Mouse (Mus musculus) kidney, adult 2 months (tissue): ENCODE results near the gene Fermt2. TPM values are rescaled to one million over a fixed set of nuclear protein-coding genes. Genes with fewer than 3 reads are reported as not detected.

Source experiments
- DNase-seq: peaks from one replicate; pipeline ENCODE4 v3.0.0; 2021
- H3K27ac ChIP-seq: fragments of 200-500 bp; 2 replicates; pipeline ENCODE4 v1.5.1; 2012; ENCODE audit warnings: low read depth, low read length, control low read depth, inconsistent platforms; ENCODE audit not compliant: insufficient read depth
- H3K27me3 ChIP-seq: fragments of 200-500 bp; replicated peaks from 2 replicates; pipeline ENCODE4 v1.6.1; 2012; ENCODE audit warnings: mild to moderate bottlenecking, moderate library complexity, low read length, inconsistent platforms; ENCODE audit not compliant: control insufficient read depth, insufficient read depth
- H3K36me3 ChIP-seq: fragments of 200-500 bp; 2 replicates; pipeline ENCODE4 v1.6.1; 2012; ENCODE audit warnings: mild to moderate bottlenecking, moderate library complexity, low read length, inconsistent platforms; ENCODE audit not compliant: control insufficient read depth, insufficient read depth
- H3K4me1 ChIP-seq: fragments of 200-500 bp; 2 replicates; pipeline ENCODE4 v1.6.1; 2011; ENCODE audit warnings: low read length; ENCODE audit not compliant: control insufficient read depth, insufficient read depth
- H3K4me3 ChIP-seq: fragments of 200-500 bp; 2 replicates; pipeline ENCODE4 v1.5.1; 2011; ENCODE audit warnings: mild to moderate bottlenecking, low read depth, low read length, control low read depth; ENCODE audit not compliant: insufficient read depth
- CTCF ChIP-seq: fragments of 200-500 bp; conservative IDR thresholded peaks from 2 replicates; pipeline ENCODE4 v1.5.1; 2011; ENCODE audit warnings: low read depth, mild to moderate bottlenecking, control low read depth, low read length, moderate library complexity, mixed read lengths; ENCODE audit not compliant: insufficient read depth, insufficient read length
- POLR2A ChIP-seq: fragments of 200-500 bp; IDR thresholded peaks from one replicate; pipeline ENCODE4 v1.6.1; 2011; ENCODE audit warnings: low read depth, low read length, control low read depth
- WGBS: fragments of 180-500 bp; shearing (Covaris S2); methylation state at CpG from one replicate; pipeline ENCODE4 v1.1.7; 2018; 5-methylcytosine and 5-hydroxymethylcytosine counted together
- polyA plus RNA-seq: library from polyadenylated mRNA; depleted of rRNA; stranded (reverse); fragments of >200 nt; gene quantifications from 2 replicates; pipeline ENCODE4 v1.2.3, GENCODE M21; 2012

Gene Fermt2
- polyA plus RNA-seq, 1 experiment = 47.2 TPM

DNA sequence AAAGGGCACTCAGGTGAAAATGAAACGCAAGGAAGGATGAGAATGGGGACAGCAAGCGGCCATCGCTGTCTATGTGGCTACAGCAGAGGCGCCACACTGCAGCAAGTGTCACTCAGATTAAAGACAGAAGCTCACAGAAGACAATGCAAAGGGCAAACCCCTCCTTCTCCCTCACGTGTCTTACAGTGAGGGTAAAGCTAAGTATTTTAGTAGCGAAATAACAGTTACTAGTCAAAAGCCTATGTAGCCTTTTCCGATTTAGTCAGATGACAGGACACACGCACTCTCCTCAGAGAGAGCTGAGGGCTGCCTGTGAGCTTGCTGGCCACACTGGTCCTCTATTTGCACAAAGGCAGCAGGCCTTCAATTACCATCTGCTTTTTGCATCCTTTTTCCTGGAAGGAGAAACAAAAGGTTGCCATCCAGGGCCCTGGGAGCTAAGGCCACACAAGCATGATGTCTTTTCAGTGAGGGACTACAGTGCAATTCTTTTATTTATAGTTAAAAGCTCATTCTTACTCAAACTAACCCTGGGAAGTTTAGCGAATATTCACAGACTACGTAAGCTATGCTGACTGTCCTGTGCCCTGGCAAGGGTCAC lies 66.9 kb downstream of the Fermt2 start:
- no peak for DNase-seq
- peak overlapping the region; percentile 89 for H3K27ac ChIP-seq
- H3K4me3 ChIP-seq = no peak overlapping the region
- peaks cover 10% of the 10 kb centered on the region for H3K4me1 ChIP-seq
- 65% methylated on average over 10 of the region's 10 CpGs for WGBS
- H3K36me3 ChIP-seq = peaks cover 24% of the 10 kb centered on the region
- TF ChIP-seq POLR2A = no peak
- TF ChIP-seq CTCF = no peak
- no peaks in the 10 kb centered on the region for H3K27me3 ChIP-seq

DNA sequence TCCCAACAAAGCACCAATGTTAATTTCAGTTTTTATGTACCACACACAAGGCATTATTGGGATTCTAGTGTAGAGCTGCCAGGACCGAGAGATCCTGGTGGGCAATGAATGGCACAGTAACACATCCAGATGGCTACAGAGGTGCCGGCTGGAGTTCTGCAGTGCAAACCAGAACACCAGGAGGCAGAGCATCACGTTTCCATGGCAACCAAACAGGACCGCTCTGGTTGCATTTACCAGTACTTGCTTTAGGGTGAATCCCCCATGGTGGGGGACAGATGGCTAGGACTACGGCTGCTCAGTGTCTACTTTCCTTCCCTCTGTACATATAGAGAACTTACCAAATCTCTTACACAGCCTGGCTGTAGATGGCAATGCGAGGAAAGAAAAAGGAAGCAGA lies 67.5 kb downstream of the Fermt2 start:
- Histone ChIP-seq H3K4me3 (no peak overlapping the region), H3K36me3 (peaks cover 24% of the 10 kb centered on the region)

DNA sequence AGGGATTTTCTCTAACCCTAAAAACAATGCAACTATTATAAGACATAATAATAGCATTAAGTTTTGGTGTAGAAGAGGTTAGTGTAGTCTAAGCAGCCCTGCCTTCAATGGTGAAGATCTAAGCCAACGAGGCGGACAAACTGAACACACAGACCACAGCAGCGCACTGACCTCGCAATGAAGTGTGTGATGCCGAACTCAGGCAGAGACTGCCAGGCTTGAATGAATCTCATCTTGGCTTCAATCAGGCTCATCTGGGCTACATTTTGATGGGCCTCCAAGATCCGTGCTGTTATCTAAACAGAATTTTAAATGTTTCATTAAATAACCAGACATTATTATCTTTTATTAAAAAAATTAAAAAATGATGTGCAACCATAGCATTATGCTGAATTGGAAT lies 68.0 kb downstream of the Fermt2 start:
- 90% methylated on average over 6 of the region's 6 CpGs for WGBS
- H3K36me3 ChIP-seq = peaks cover 24% of the 10 kb centered on the region

More for the DNA sequence above, 67.5 kb downstream of the Fermt2 start:
- DNase-seq = no peak
- WGBS = 73% methylated on average over 6 of the region's 6 CpGs
- TF ChIP-seq CTCF = no peak
- TF ChIP-seq POLR2A = no peak
- peaks cover 10% of the 10 kb centered on the region for H3K4me1 ChIP-seq
- no peaks in the 10 kb centered on the region for H3K27me3 ChIP-seq
- H3K27ac ChIP-seq = no peak overlapping the region

DNA sequence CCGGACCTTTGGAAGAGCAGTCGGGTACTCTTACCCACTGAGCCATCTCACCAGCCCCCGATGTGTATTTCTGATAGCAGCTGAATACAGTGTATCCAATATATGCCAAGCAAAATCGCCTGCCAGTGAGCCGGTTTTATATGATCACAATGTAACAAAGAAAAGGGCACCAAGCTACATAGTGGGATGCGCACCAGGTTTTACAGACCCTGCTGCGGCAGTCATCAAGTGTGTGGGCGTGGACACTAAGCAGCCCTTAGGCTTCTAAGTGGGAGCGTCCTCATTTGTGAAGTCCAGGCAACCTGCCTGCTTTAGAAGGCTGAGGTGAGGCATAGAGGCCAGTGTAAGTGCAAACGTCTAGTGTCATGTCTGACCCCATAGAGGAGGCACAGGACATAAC lies 69.4 kb downstream of the Fermt2 start:
- no peak for TF ChIP-seq POLR2A
- no peak for TF ChIP-seq CTCF
- 90% methylated on average over 10 of the region's 10 CpGs for WGBS

More for the DNA sequence above, 68.0 kb downstream of the Fermt2 start:
- no peak overlapping the region for H3K27ac ChIP-seq
- no peak for DNase-seq
- no peak overlapping the region for H3K4me3 ChIP-seq
- peaks cover 10% of the 10 kb centered on the region for H3K4me1 ChIP-seq
- no peaks in the 10 kb centered on the region for H3K27me3 ChIP-seq
- TF ChIP-seq CTCF = no peak
- TF ChIP-seq POLR2A = no peak

DNA sequence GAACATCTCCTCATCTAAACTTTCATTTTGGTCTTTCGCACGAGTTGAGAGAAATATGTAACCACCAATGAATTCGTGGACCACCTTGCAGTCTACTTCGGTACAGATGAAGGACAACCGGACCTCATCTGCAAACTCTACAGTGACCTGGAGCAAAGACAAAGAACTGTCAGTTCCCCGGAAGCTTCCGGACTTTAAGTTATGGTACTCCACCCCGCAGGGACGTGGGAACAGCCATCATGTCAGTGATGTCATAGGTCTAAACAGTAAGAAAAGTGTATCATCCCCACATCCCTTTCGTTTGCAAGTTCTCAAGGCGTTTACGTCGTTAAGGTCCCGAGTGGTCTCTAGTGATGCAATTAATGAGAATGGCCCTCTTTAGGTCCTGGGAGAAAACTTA lies 70.0 kb downstream of the Fermt2 start:
- Histone ChIP-seq H3K4me1 (peaks cover 12% of the 10 kb centered on the region), H3K27ac (no peak overlapping the region), H3K27me3 (no peaks in the 10 kb centered on the region), H3K4me3 (no peak overlapping the region), H3K36me3 (peaks cover 20% of the 10 kb centered on the region)
- TF ChIP-seq CTCF = no peak
- TF ChIP-seq POLR2A = no peak
- 90% methylated on average over 14 of the region's 14 CpGs for WGBS
- no peak for DNase-seq

More for the DNA sequence above, 69.4 kb downstream of the Fermt2 start:
- no peak for DNase-seq
- H3K27me3 ChIP-seq = no peaks in the 10 kb centered on the region
- H3K4me1 ChIP-seq = peaks cover 12% of the 10 kb centered on the region
- H3K4me3 ChIP-seq = no peak overlapping the region
- H3K27ac ChIP-seq = no peak overlapping the region
- peaks cover 22% of the 10 kb centered on the region for H3K36me3 ChIP-seq

DNA sequence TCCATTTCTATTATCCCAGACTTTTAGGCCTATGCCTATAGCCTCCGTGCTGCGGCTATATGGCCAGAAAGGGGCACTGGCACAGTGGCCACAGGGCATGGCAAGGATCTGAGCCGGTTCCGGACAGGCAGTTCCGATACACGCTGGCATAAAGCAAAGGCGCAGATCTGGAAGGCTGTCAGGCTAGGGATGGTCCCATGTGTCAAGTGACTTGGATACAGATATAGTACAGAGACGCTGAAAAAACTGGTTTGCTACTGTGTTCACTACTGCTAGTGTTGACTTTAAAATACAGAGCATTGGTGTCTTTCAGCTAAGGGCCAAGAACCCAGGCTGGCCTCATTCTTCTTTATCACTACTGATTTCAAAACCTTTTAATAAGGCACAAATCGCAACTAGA lies 72.9 kb downstream of the Fermt2 start:
- TF ChIP-seq POLR2A (no peak), CTCF (no peak)
- no peaks in the 10 kb centered on the region for H3K27me3 ChIP-seq
- H3K36me3 ChIP-seq = peaks cover 16% of the 10 kb centered on the region
- H3K27ac ChIP-seq = peak overlapping the region; percentile 49
- no peak overlapping the region for H3K4me3 ChIP-seq
- WGBS = 75% methylated on average over 9 of the region's 9 CpGs
- peaks cover 21% of the 10 kb centered on the region for H3K4me1 ChIP-seq
- no peak for DNase-seq

DNA sequence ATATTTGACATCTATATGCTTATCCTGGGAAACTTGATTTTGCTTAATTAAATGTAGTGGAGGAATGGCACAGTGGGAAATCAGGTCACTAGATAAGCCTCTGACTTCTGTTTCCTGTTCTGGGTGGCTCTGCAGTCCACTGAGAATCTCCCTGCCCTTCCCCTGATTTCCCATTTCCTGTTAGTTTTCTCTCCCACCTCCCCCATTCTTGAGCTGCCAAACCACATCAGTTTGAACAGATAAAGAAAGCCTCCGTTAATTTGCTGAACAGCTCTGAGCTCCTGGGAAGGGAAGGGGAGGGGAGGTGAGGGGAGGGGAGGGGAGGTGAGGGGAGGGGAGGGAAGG lies 73.4 kb downstream of the Fermt2 start:
- Histone ChIP-seq H3K4me1 (peaks cover 22% of the 10 kb centered on the region), H3K4me3 (no peak overlapping the region), H3K36me3 (peaks cover 11% of the 10 kb centered on the region), H3K27me3 (no peaks in the 10 kb centered on the region), H3K27ac (no peak overlapping the region)
- 22% methylated on average over 1 of the region's 1 CpGs for WGBS
- peak; percentile 73 for DNase-seq
- TF ChIP-seq CTCF (no peak), POLR2A (no peak)
